Mouse (Mus musculus): ENCODE measurements at regions not wholly inside any gene's neighbourhood (a gene's known extent, or its start where the extent isn't known, plus 50 kb on each side); places are given as distances from the start of the nearest gene placed in this dataset.

- DNase-seq (ENCODE audit: low spot score in 2 of 2) = no peak
Measured at GRCm38 (mm10) chr3:132479275-132479674, 150.3 kb upstream of the Gimd1 start.

DNA sequence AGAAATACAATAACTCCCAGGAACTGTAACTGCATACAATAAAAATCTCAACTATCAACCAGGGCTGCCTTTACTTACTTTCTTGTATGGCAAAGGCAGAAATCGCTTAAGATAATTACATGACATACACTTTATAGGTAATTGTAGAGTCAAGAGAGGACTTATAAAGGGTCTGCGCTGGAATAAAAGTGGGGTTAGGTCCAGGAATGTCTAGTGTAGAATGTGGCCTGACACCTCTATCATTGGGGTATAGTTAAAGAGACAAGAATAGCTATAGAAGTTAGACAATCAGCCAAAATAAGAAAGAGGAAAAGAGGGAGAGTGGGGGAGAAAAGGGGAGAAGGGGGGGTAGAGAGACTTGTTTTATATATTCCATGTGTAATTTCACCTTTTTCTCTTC, 144.8 kb upstream of the Gimd1 start:
- DNase-seq (ENCODE audit: low spot score in 2 of 2) = no peak

DNA sequence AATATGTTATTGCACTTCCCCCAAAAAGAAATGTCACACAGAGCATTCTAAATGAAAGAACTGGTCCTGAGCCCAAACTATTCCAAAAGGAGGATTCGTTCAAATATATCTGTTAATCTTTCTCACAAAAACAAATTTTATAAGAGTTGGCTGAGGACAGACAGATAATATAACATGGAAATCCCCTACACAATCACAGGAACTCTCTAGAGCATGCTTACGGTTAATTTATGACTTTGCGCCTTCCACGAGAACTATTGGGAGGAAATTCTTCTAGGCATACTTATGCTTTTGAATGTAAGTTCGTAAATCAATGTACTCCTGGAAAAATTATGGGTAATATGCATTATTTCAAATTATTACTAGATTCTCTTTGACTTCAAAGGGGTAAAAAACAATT, 144.1 kb upstream of the Gimd1 start:
- no peak for DNase-seq (ENCODE audit: low spot score in 2 of 2)

- peak in 1 of 2 experiments; percentile 37 for DNase-seq (ENCODE audit: low spot score in 2 of 2)
Measured at GRCm38 (mm10) chr3:132506095-132506494, 123.5 kb upstream of the Gimd1 start.

DNA sequence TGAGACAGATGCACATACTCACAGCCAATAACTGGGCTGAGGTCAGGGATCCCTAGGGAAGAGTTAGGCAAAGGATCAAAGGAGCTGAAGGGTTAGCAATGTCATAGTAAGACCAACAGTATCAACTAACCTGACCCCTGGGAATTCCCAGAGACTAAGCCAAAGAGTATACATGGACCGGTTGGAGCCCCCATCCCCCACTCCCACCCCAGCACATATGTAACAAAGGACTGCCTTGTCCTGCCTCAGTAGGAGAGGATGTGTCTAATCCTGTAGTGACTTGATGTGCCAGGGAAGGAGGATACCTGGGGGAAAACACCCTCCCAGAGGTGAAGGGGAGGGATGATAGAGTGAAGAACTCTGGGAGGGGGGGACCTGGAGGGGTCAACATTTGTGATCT, 119.4 kb upstream of the Gimd1 start:
- no peak for DNase-seq (ENCODE audit: low spot score in 2 of 2)

DNA sequence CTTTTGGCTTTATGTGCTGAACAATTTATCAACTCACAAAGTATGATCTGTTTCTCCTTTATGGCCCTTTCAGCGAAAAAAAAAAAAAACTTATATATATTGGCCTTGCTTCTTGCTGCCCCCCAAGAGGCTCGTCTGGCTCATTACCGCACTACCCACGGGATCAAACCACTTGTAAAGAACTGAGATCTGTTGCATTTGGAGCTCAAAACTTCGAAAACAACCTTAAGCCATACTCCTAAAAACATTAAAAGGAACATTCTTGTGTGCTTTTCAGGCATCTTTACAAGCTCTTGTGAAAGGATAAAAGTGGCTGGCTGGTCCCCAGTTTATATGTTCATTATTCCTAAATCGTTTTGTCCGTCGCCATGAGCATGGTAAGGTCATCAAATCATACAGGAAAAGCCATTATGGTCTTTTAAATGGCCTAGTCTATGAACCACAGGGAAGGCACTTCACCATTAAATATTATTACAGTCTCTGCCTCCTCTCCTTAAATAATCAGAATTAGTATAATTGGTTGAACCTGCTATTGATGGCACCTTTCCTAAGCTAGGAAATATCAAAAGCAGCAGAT, 117.0 kb upstream of the Gimd1 start:
- no peak for DNase-seq (ENCODE audit: low spot score in 2 of 2)

- DNase-seq (ENCODE audit: low spot score in 2 of 2) = no peak
Measured at GRCm38 (mm10) chr3:132533323-132533904, 96.2 kb upstream of the Gimd1 start.

DNA sequence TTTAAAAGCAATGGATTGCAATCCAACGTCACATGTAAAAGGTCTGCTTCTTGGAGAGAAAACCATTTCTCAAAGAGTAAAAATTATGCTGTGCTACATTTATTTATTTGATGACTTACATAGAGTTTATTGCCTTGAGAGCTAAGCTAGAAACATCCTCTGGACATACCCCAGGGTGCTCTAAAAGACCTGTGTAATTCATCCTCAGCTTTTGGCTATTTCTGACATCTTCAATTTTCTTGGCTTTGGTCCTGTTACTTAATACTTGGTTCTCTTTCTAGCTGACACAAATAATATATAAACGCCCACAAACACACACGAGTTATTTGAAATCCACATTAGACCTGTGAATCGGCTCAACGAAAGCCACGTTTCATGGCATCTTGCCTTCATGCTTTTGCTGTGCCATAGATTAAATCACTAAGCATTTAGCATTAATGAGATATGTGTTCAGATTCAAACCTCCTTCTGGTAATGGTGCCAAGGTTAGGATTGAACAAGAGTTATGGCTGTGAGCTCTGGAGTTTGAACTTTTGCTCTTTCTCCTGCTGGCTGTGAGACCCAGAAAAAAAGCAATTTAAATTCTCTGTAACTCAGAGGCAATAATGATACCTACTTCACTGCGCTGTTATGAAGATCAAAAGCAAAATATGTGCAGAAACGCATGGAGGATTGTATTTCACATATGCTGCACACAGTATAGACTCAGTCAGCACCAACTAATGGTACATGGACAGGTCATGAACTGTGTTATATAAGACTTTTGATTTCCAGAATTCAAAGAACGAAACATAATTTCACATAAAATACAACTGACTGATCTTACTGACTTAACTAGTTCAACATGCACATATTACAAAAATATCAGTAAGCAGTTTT, 89.6 kb upstream of the Gimd1 start:
- DNase-seq (ENCODE audit: low spot score in 2 of 2) = no peak

DNA sequence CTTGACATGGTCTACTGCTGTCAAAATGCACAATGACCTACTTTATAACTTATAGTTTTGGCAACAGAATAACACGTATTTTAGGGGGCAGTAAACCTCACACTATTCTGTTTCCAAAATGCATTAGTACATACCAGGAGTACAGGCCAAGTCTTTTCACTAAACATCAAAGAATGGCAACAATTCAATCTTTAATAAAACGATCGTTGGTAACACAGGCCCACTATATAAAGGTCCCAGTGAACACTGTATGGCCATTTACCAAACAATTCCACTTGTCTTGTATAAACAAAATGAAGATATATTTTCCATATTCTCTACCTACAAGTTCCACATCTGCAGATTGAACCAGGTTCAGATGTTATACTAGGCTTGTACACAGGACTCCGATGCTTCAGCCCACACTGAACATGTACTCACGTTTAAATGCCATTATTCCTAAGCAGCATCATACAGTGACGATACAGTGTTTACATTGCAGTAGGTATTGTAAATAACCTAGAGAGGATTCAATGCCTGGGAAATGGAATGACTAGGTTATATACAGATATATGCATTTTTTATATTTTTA, 78.3 kb upstream of the Gimd1 start:
- DNase-seq (ENCODE audit: low spot score in 2 of 2) = no peak

DNA sequence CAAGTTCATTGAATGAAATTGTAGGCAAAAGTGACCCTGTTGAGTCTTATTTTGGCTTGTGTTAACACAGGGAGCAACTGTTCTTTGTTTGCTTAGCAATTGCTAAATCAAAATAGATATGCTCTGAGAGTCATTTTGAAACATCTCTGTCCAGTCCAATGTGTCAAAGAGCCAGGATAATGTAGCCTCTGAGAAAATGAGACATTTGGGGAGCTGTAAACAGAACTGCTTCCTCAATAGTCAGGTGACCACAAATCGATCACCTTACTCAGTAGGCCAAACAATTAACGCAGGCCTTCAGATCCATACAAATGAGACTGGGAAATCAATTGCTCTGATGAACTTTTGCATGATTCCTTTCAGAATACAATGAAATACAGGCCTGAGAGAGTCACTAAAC, 63.9 kb upstream of the Gimd1 start:
- DNase-seq (ENCODE audit: low spot score in 2 of 2) = no peak

DNA sequence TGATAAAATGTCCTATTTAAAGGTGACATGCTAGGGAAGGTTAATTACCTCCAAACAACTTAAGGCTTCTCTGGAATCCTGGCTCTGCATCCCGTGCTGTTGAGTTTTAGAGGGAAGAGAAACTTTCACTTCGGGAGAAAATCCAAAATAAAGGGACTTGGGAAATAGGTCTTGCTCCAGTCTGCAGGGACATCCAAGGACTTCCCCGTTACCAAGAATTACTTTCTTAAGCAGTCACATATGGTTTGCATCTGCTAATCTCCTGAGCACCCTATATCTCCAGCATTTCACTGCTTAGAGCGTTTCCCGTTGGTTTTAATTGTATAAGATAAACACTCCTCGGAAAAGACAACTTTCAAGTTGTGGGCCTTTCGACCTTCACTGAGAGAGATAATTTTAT, 63.3 kb upstream of the Gimd1 start:
- DNase-seq (ENCODE audit: low spot score in 2 of 2) = no peak
